Mouse (Mus musculus) kidney, adult 2 months (tissue): ENCODE measurements at regions not wholly inside any gene's neighbourhood (a gene's known extent, or its start where the extent isn't known, plus 50 kb on each side); places are given as distances from the start of the nearest gene placed in this dataset.

ENCODE experiments used
- DNase-seq: peaks from one replicate; pipeline ENCODE4 v3.0.0; 2021
- H3K27ac ChIP-seq: fragments of 200-500 bp; 2 replicates; pipeline ENCODE4 v1.5.1; 2012; ENCODE audit warnings: low read depth, low read length, control low read depth, inconsistent platforms; ENCODE audit not compliant: insufficient read depth
- H3K27me3 ChIP-seq: fragments of 200-500 bp; replicated peaks from 2 replicates; pipeline ENCODE4 v1.6.1; 2012; ENCODE audit warnings: mild to moderate bottlenecking, moderate library complexity, low read length, inconsistent platforms; ENCODE audit not compliant: control insufficient read depth, insufficient read depth
- H3K36me3 ChIP-seq: fragments of 200-500 bp; 2 replicates; pipeline ENCODE4 v1.6.1; 2012; ENCODE audit warnings: mild to moderate bottlenecking, moderate library complexity, low read length, inconsistent platforms; ENCODE audit not compliant: control insufficient read depth, insufficient read depth
- H3K4me1 ChIP-seq: fragments of 200-500 bp; 2 replicates; pipeline ENCODE4 v1.6.1; 2011; ENCODE audit warnings: low read length; ENCODE audit not compliant: control insufficient read depth, insufficient read depth
- H3K4me3 ChIP-seq: fragments of 200-500 bp; 2 replicates; pipeline ENCODE4 v1.5.1; 2011; ENCODE audit warnings: mild to moderate bottlenecking, low read depth, low read length, control low read depth; ENCODE audit not compliant: insufficient read depth
- CTCF ChIP-seq: fragments of 200-500 bp; conservative IDR thresholded peaks from 2 replicates; pipeline ENCODE4 v1.5.1; 2011; ENCODE audit warnings: low read depth, mild to moderate bottlenecking, control low read depth, low read length, moderate library complexity, mixed read lengths; ENCODE audit not compliant: insufficient read depth, insufficient read length
- POLR2A ChIP-seq: fragments of 200-500 bp; IDR thresholded peaks from one replicate; pipeline ENCODE4 v1.6.1; 2011; ENCODE audit warnings: low read depth, low read length, control low read depth
- WGBS: fragments of 180-500 bp; shearing (Covaris S2); methylation state at CpG from one replicate; pipeline ENCODE4 v1.1.7; 2018; 5-methylcytosine and 5-hydroxymethylcytosine counted together

- H3K27me3 ChIP-seq, result no peaks in the 10 kb centered on the region
- H3K4me3 ChIP-seq, result no peak overlapping the region
- 37% methylated on average over 6 of the region's 6 CpGs for WGBS
- H3K4me1 ChIP-seq, result no peaks in the 10 kb centered on the region
- no peak overlapping the region for H3K27ac ChIP-seq
- DNase-seq, result no peak
- H3K36me3 ChIP-seq, result no peaks in the 10 kb centered on the region
- TF ChIP-seq POLR2A, result no peak
- TF ChIP-seq CTCF, result no peak
Observed at GRCm38 (mm10) chr3:127987583-127987982, 91.5 kb upstream of the Fam241a start.

DNA sequence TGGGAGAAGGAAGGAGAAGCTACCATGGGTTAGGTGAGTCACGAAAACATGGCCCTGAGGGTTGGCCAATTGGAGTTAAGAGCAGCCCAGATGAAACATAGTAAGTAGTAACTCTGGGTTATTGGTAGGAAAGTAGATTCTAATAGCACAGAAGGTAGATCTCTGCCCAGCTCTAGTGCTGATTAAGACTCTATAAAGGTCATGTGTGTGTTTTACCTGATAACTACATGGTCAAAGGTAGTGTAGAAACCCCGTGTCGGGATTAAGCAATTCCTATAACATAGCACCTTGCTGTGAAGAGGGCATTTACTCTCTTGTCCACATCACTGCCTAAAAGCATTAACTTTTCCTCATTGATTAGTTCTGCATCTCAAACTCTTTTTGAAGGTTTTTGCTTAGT, 89.0 kb upstream of the Fam241a start:
- TF ChIP-seq CTCF, result no peak
- TF ChIP-seq POLR2A, result no peak
- DNase-seq, result no peak
- Histone ChIP-seq H3K27me3 (no peaks in the 10 kb centered on the region), H3K27ac (no peak overlapping the region), H3K4me3 (no peak overlapping the region), H3K36me3 (no peaks in the 10 kb centered on the region), H3K4me1 (no peaks in the 10 kb centered on the region)
- WGBS, result 92% methylated on average over 3 of the region's 3 CpGs

GRCm38 (mm10) chr3:127977240-127977639, 81.1 kb upstream of the Fam241a start:
- Histone ChIP-seq H3K27me3 (no peaks in the 10 kb centered on the region), H3K4me3 (no peak overlapping the region), H3K4me1 (no peaks in the 10 kb centered on the region), H3K27ac (no peak overlapping the region), H3K36me3 (no peaks in the 10 kb centered on the region)
- TF ChIP-seq CTCF, result no peak
- TF ChIP-seq POLR2A, result no peak
- 38% methylated on average over 6 of the region's 6 CpGs for whole genome bisulfite sequencing
- DNase-seq, result peak; percentile 66

- Histone ChIP-seq H3K4me3 (no peak overlapping the region), H3K27me3 (no peaks in the 10 kb centered on the region), H3K27ac (no peak overlapping the region), H3K4me1 (no peaks in the 10 kb centered on the region), H3K36me3 (no peaks in the 10 kb centered on the region)
- TF ChIP-seq POLR2A (no peak), CTCF (peak; percentile 70)
- WGBS, result 4% methylated on average over 5 of the region's 5 CpGs
- peak; percentile 73 for DNase-seq
Observed at GRCm38 (mm10) chr3:127970891-127971290, 74.8 kb upstream of the Fam241a start.

- no peaks in the 10 kb centered on the region for H3K27me3 ChIP-seq
- no peak for DNase-seq
Observed at GRCm38 (mm10) chr3:127967170-127967569, 71.0 kb upstream of the Fam241a start.

DNA sequence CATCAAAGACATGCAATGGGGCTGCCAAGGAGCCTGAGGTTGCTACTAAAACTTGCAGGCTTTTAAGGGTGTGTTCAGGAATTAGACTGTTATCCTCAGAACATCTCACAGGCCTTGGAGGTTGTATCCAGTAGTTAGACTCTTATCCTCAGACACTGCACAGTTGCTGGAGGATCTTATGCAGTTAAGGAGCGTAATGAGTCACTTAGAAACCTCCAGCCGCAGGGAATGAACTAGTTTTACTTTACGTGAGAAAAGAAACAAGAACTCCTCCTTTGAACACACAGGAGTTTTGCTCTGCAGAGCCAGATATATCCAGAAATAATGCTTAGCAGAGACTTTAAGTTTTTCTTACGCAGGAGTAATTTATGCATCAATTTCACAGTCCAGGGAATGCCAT, 70.1 kb upstream of the Fam241a start:
- TF ChIP-seq CTCF (no peak), POLR2A (no peak)
- Histone ChIP-seq H3K36me3 (no peaks in the 10 kb centered on the region), H3K4me3 (no peak overlapping the region), H3K27me3 (no peaks in the 10 kb centered on the region), H3K4me1 (no peaks in the 10 kb centered on the region), H3K27ac (no peak overlapping the region)
- DNase-seq, result no peak
- 57% methylated on average over 4 of the region's 4 CpGs for WGBS

More at GRCm38 (mm10) chr3:127967170-127967569, 71.0 kb upstream of the Fam241a start:
- Histone ChIP-seq H3K4me3 (no peak overlapping the region), H3K4me1 (no peaks in the 10 kb centered on the region), H3K36me3 (no peaks in the 10 kb centered on the region), H3K27ac (no peak overlapping the region)
- TF ChIP-seq POLR2A (no peak), CTCF (no peak)
- WGBS, result 71% methylated on average over 10 of the region's 10 CpGs

DNA sequence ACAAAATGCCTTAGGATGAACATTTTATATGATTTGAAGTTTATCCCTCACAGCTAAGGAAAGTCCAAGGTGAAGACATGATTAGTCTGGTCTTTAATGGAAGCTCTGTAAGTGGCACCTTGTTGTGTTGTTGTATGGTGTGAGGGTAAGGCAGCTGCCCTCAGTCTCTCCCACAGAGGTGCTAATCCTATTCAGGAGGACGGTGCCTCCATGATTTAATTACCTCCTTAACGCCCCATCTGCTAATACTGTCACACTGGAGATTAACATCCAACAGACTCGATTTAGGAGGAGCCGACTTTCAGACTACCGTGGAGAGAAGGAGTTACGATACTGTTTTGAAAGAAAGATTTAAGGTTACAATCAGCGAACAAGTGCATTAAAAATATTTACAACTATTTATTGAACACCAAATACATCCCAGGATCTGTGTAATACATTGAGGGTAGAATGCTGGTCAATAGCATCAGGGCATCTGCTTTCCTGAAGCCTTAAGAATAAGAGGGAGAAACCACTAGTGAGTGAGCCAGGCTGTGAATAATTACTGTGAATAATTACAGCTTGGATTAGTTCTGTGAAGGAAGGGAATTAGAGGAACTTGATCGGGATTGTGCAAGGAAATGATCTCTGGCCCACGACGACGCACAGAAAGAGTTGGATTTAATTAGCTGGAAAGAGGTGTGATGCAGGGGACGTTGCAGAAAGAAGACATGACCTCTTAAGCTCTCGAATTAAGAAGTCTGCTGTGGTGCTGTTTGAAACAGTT, 63.0 kb upstream of the Fam241a start:
- Histone ChIP-seq H3K27me3 (no peaks in the 10 kb centered on the region), H3K4me1 (no peaks in the 10 kb centered on the region), H3K27ac (no peak overlapping the region), H3K36me3 (no peaks in the 10 kb centered on the region), H3K4me3 (no peak overlapping the region)
- WGBS, result 21% methylated on average over 13 of the region's 13 CpGs
- TF ChIP-seq CTCF, result no peak
- no peak for TF ChIP-seq POLR2A
- no peak for DNase-seq
